Mouse (Mus musculus): ENCODE data around the gene Pls1.

Gene Pls1

GRCm38 (mm10) chr9:95803783-95804182 is 41.3 kb downstream of the Pls1 start:
- DNase-seq (ENCODE audit: low spot score in 2 of 2) = no peak

- DNase-seq (ENCODE audit: low spot score in 2 of 2) = no peak
These were observed 43.3 kb downstream of the Pls1 start for GRCm38 (mm10) chr9:95801610-95802451.

GRCm38 (mm10) chr9:95796323-95796722 is 48.8 kb downstream of the Pls1 start:
- DNase-seq (ENCODE audit: low spot score in 2 of 2) = no peak

- DNase-seq (ENCODE audit: low spot score in 2 of 2) = no peak
These were observed 49.3 kb downstream of the Pls1 start for GRCm38 (mm10) chr9:95795844-95796243.

GRCm38 (mm10) chr9:95795077-95795784 is 49.9 kb downstream of the Pls1 start:
- DNase-seq (ENCODE audit: low spot score in 2 of 2) = no peak

GRCm38 (mm10) chr9:95793986-95794744 is 50.9 kb downstream of the Pls1 start:
- no peak for DNase-seq (ENCODE audit: low spot score in 2 of 2)

GRCm38 (mm10) chr9:95784888-95785511 is 60.1 kb downstream of the Pls1 start:
- no peak for DNase-seq (ENCODE audit: low spot score in 2 of 2)

- DNase-seq (ENCODE audit: low spot score in 2 of 2) = no peak
These were observed 61.3 kb downstream of the Pls1 start for GRCm38 (mm10) chr9:95783646-95784293.

- DNase-seq (ENCODE audit: low spot score in 2 of 2) = no peak
These were observed 73.4 kb downstream of the Pls1 start for GRCm38 (mm10) chr9:95771671-95772070.

- DNase-seq (ENCODE audit: low spot score in 2 of 2) = no peak
These were observed 81.9 kb downstream of the Pls1 start for GRCm38 (mm10) chr9:95763218-95763617.

GRCm38 (mm10) chr9:95762228-95762627 is 82.9 kb downstream of the Pls1 start:
- no peak for DNase-seq (ENCODE audit: low spot score in 2 of 2)

GRCm38 (mm10) chr9:95761381-95761780 is 83.7 kb downstream of the Pls1 start:
- DNase-seq (ENCODE audit: low spot score in 2 of 2) = no peak

GRCm38 (mm10) chr9:95750746-95751145 is 94.4 kb downstream of the Pls1 start:
- DNase-seq (ENCODE audit: low spot score in 2 of 2) = no peak

GRCm38 (mm10) chr9:95750037-95750511 is 95.0 kb downstream of the Pls1 start, which contains the start of gene Trpc1:
Gene Trpc1, minus strand, starts transcription at chr9:95750375.
- DNase-seq (ENCODE audit: low spot score in 2 of 2) = peak; percentile 56 to 80

GRCm38 (mm10) chr9:95749461-95749928 is 95.6 kb downstream of the Pls1 start:
- peak; percentile 17 to 18 for DNase-seq (ENCODE audit: low spot score in 2 of 2)

GRCm38 (mm10) chr9:95747298-95747697 is 97.8 kb downstream of the Pls1 start:
- no peak for DNase-seq (ENCODE audit: low spot score in 2 of 2)

- DNase-seq (ENCODE audit: low spot score in 2 of 2) = no peak
These were observed 100.1 kb downstream of the Pls1 start for GRCm38 (mm10) chr9:95744845-95745613.

- no peak for DNase-seq (ENCODE audit: low spot score in 2 of 2)
These were observed 108.9 kb downstream of the Pls1 start for GRCm38 (mm10) chr9:95736238-95736637.

GRCm38 (mm10) chr9:95712574-95712973 is 132.5 kb downstream of the Pls1 start:
- no peak for DNase-seq (ENCODE audit: low spot score in 2 of 2)

- no peak for DNase-seq (ENCODE audit: low spot score in 2 of 2)
These were observed 136.2 kb downstream of the Pls1 start for GRCm38 (mm10) chr9:95708943-95709342.

Data from frontal cortex, postnatal 10 days (tissue).